Comparison of ENCODE assay signal across 8 mouse cellular contexts in the genomic region with DNA sequence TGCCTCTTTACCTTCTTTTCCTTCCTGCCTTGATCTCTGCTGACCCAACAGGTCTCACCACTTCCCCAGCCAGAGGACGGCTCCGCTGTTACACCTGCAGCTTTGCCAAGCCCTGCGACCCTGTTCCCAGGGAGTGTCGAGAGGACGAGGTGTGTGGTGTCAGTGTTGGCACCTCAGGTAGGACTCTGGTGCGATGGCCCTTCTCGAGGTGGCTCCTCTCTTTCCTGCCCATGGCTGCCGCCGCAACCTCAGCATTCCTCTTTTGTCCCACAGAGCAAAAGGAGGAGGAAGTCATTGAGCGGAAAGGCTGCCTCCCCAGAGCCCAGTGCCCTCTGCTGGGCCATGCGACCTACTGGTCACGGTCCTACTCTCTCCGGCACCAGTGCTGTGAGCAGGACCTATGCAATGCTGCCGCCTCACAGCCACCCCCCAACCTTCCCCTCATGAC. TPM values are rescaled to one million over a fixed set of nuclear protein-coding genes. Genes with fewer than 3 reads are reported as not detected.
DNase-seq lines count a peak whose midpoint lies in the region; ATAC-seq lines count a peak whose summit lies in the region.

A gene (minus strand): TSS at position 280 of the 448 bp plus-strand sequence.

- 13% methylated on average over 14 of the region's 14 CpGs for WGBS in limb, embryonic 10.5 days

- H3K27ac ChIP-seq in limb, embryonic 10.5 days: peak within 1 kb of the TSS; percentile 58

- no peaks in the 10 kb centered on the region for H3K9me3 ChIP-seq in limb, embryonic 10.5 days (replicated peaks)

- intact Hi-C loops in heart, postnatal 36 days (cut with DNase I): loop anchor here (1.0 kb wide), 1 partner anchor 57 kb away; no protein-coding TSS in a partner anchor

- H3K4me1 ChIP-seq in limb, embryonic 10.5 days: peaks cover 36% of the 10 kb centered on the region

- peaks cover 29% of the 10 kb centered on the region for H3K27me3 ChIP-seq in limb, embryonic 10.5 days (ENCODE audit: low read depth, poor library complexity, severe bottlenecking)

- peak; percentile 38 for DNase-seq in gastrocnemius, postnatal 10 days
- no peak for DNase-seq in gastrocnemius, adult 8-10 months (ENCODE audit: low spot score in 2 of 2)
- DNase-seq in embryo, embryonic 9.5 days (ENCODE audit: extremely low spot score): peak; percentile 54
- peak; percentile 55 to 67 for DNase-seq in heart, postnatal 36 days
- DNase-seq in limb, embryonic 10.5 days (ENCODE audit: low spot score): peak; percentile 53
- DNase-seq in urinary bladder, postnatal 25 days (ENCODE audit: low spot score): peak; percentile 44
- no peak for DNase-seq in thymus, postnatal 0 days (ENCODE audit: low spot score)

- peak; percentile 35; the same call in 1 of the 2 replicates for ATAC-seq in megakaryocyte progenitor cell, adult 5-6 weeks (replicated peaks; ENCODE audit: poor library complexity)

- H3K36me3 ChIP-seq in limb, embryonic 10.5 days: no peaks in the 10 kb centered on the region

- peak within 1 kb of the TSS; percentile 37 for H3K4me3 ChIP-seq in limb, embryonic 10.5 days

RNA-seq across cellular contexts. Expression of the gene that starts here (rescaled TPM):
- under 1 TPM in 1 of 2 experiments, not detected in 1; 0.97 TPM for total RNA-seq in gastrocnemius, postnatal 10 days (2021)
- total RNA-seq in gastrocnemius, adult 8-10 months (2022): 1 to 10 TPM in 1 of 4 experiments, under 1 TPM in 2, not detected in 1; 0.53 to 1.8 (median 0.99) TPM
- under 1 TPM; 0.70 to 0.80 TPM for total RNA-seq in heart, postnatal 36 days (2021)
- 0.80 and 1.1 TPM in 2 replicates for polyA plus RNA-seq in limb, embryonic 10.5 days (2016; fragmentation: Nextera tagmentation; extraction: Ambion mirVana)
- not detected in 2 replicates for total RNA-seq in megakaryocyte progenitor cell, adult 5-6 weeks (2015)
- not detected in 2 replicates for total RNA-seq in megakaryocyte progenitor cell, adult 5-6 weeks (2017)
- polyA plus RNA-seq in thymus, postnatal 0 days (2015; fragmentation: Nextera tagmentation; extraction: Ambion mirVana): 0.55 and 0.60 TPM in 2 replicates

Comparison
In these comparisons a context has a peak if more than half of its experiments do, and no peak if none do; other contexts are left out.
1. Peak in DNase-seq in gastrocnemius, postnatal 10 days; RNA of the gene not detected or under 1 TPM.
2. Peak in DNase-seq in heart, postnatal 36 days; RNA of the gene not detected or under 1 TPM.
3. Peak in ATAC-seq in megakaryocyte progenitor cell, adult 5-6 weeks; RNA of the gene not detected or under 1 TPM.
4. DNase-seq: peak in embryo, embryonic 9.5 days (single experiment), limb, embryonic 10.5 days (single experiment) and urinary bladder, postnatal 25 days (single experiment); none in gastrocnemius, adult 8-10 months (0 of 2) and thymus, postnatal 0 days (single experiment).